Mouse (Mus musculus) layer of hippocampus, adult 8-10 months (tissue): ENCODE data around the gene Trpm1. TPM values are rescaled to one million over a fixed set of nuclear protein-coding genes. Genes with fewer than 3 reads are reported as not detected.

Source experiments
- DNase-seq, 2 experiments: peaks; one replicate each; pipeline ENCODE4 v3.0.0; 2022; ENCODE audit warnings: low spot score in 2 of 2
- total RNA-seq, 4 experiments: library from RNA; stranded (reverse); gene quantifications; 2 replicates each; pipeline ENCODE4 v1.2.4; 2022

Trpm1 gene
- total RNA-seq, 4 experiments from 2014 or later, result 2.8 to 3.2 TPM; not detected in 2

GRCm38 (mm10) chr7:64163086-64163485, 9.5 kb downstream of the Trpm1 start:
- DNase-seq, result no peak

- DNase-seq, result no peak
Observed at GRCm38 (mm10) chr7:64163890-64164289, 10.3 kb downstream of the Trpm1 start.

- peak in 1 of 2 experiments; percentile 57 for DNase-seq
Observed at GRCm38 (mm10) chr7:64164997-64165396, 11.4 kb downstream of the Trpm1 start.

- no peak for DNase-seq
Observed at GRCm38 (mm10) chr7:64166025-64166424, 12.4 kb downstream of the Trpm1 start.

GRCm38 (mm10) chr7:64166724-64167123, 13.1 kb downstream of the Trpm1 start:
- DNase-seq, result no peak

GRCm38 (mm10) chr7:64179310-64179709, 25.7 kb downstream of the Trpm1 start:
- no peak for DNase-seq

- no peak for DNase-seq
Observed at GRCm38 (mm10) chr7:64185203-64185931, 31.7 kb downstream of the Trpm1 start.

- no peak for DNase-seq
Observed at GRCm38 (mm10) chr7:64185932-64186312, 32.3 kb downstream of the Trpm1 start.

GRCm38 (mm10) chr7:64192261-64192943, 38.8 kb downstream of the Trpm1 start:
- DNase-seq, result no peak

- DNase-seq, result no peak
Observed at GRCm38 (mm10) chr7:64193476-64193875, 39.8 kb downstream of the Trpm1 start.

GRCm38 (mm10) chr7:64196114-64196513, 42.5 kb downstream of the Trpm1 start:
- DNase-seq, result no peak

- DNase-seq, result no peak
Observed at GRCm38 (mm10) chr7:64208700-64209099, 55.1 kb downstream of the Trpm1 start.

- DNase-seq, result no peak
Observed at GRCm38 (mm10) chr7:64212870-64213269, 59.2 kb downstream of the Trpm1 start.

- no peak for DNase-seq
Observed at GRCm38 (mm10) chr7:64214066-64214465, 60.4 kb downstream of the Trpm1 start.

- no peak for DNase-seq
Observed at GRCm38 (mm10) chr7:64215613-64216012, 62.0 kb downstream of the Trpm1 start.

- DNase-seq, result no peak
Observed at GRCm38 (mm10) chr7:64217428-64217827, 63.8 kb downstream of the Trpm1 start.

GRCm38 (mm10) chr7:64219765-64220164, 66.1 kb downstream of the Trpm1 start:
- DNase-seq, result no peak

GRCm38 (mm10) chr7:64223215-64223614, 69.6 kb downstream of the Trpm1 start:
- no peak for DNase-seq

GRCm38 (mm10) chr7:64226339-64227194, 72.9 kb downstream of the Trpm1 start:
- no peak for DNase-seq

- no peak for DNase-seq
Observed at GRCm38 (mm10) chr7:64227586-64227985, 74.0 kb downstream of the Trpm1 start.

GRCm38 (mm10) chr7:64228300-64228699, 74.7 kb downstream of the Trpm1 start:
- DNase-seq, result no peak

- DNase-seq, result no peak
Observed at GRCm38 (mm10) chr7:64229911-64230310, 76.3 kb downstream of the Trpm1 start.
